Mouse (Mus musculus): Measurements from ENCODE around the gene Patj. TPM values are rescaled to one million over a fixed set of nuclear protein-coding genes. Genes with fewer than 3 reads are reported as not detected.

The Patj gene
- total and polyA plus RNA-seq, 3 experiments = 0.19 to 0.46 TPM; not detected in 1

GRCm38 (mm10) chr4:98465886-98466285, 70.3 kb downstream of the Patj start:
- H3K9me3 ChIP-seq (replicated peaks; ENCODE audit: insufficient read depth, low read length) = no peaks in the 10 kb centered on the region
- H3K4me3 ChIP-seq (ENCODE audit: control insufficient read depth in 1 of 2, insufficient read depth in 1 of 2, low read depth in 2 of 2, low read length in 2 of 2) = no peak overlapping the region
- H3K9ac ChIP-seq (ENCODE audit: control insufficient read depth, low read depth, low read length, poor library complexity, severe bottlenecking) = no peak overlapping the region
- no peak overlapping the region for H3K27ac ChIP-seq (ENCODE audit: control insufficient read depth, low read depth, low read length)
- H3K36me3 ChIP-seq (ENCODE audit: control insufficient read depth in 1 of 2, insufficient read depth in 2 of 2, low read length in 2 of 2) = no peaks in the 10 kb centered on the region
- H3K4me1 ChIP-seq (ENCODE audit: control insufficient read depth in 1 of 2, insufficient read depth in 2 of 2, low read length in 2 of 2) = no peaks in the 10 kb centered on the region; a peak in 2 of 4 replicates
- H3K79me2 ChIP-seq (ENCODE audit: control insufficient read depth, insufficient read depth, low read length, poor library complexity) = no peaks in the 10 kb centered on the region
- DNase-seq (ENCODE audit: low read depth, low spot score) = peak; percentile 51
- H3K27me3 ChIP-seq (ENCODE audit: control insufficient read depth in 1 of 2, insufficient read depth in 2 of 2, low read length in 2 of 2) = no peaks in the 10 kb centered on the region; a peak in 1 of 4 replicates
- TF ChIP-seq GATA1 (IDR thresholded peaks at IDR 0.05; ENCODE audit: low read depth, low read length) (0 out of 2 replicates have a peak, but pooled peaks have one; percentile 12), ZNF384 (IDR thresholded peaks at IDR 0.05; ENCODE audit: low read depth, low read length) (no peak), MYC (IDR thresholded peaks at IDR 0.05; ENCODE audit: low read depth, low read length) (no peak)

DNA sequence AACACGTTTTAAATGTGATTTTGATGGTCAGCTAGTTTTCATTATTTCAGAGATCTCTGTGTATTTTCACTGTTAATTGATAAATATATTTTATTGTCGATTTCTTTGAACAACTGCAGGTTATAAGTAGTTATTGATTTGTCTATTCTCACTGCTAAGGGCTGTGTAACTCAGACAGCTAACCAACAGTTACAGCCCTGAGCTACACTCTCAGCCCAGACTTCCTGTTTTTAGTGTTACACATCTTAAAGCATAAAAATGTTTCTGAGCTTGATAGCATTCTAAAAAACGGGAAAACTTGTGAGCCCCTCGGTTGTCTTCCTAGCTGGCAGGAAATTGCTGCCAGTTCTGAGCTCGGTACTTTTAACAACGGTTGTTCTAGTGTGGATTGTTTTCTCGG, 75.8 kb downstream of the Patj start:
- no peak overlapping the region for H3K27ac ChIP-seq (ENCODE audit: control insufficient read depth, low read depth, low read length)
- H3K79me2 ChIP-seq (ENCODE audit: control insufficient read depth, insufficient read depth, low read length, poor library complexity) = no peaks in the 10 kb centered on the region
- no peak overlapping the region for H3K9ac ChIP-seq (ENCODE audit: control insufficient read depth, low read depth, low read length, poor library complexity, severe bottlenecking)
- no peaks in the 10 kb centered on the region for H3K4me1 ChIP-seq (ENCODE audit: control insufficient read depth in 1 of 2, insufficient read depth in 2 of 2, low read length in 2 of 2)
- no peak overlapping the region for H3K4me3 ChIP-seq (ENCODE audit: control insufficient read depth in 1 of 2, insufficient read depth in 1 of 2, low read depth in 2 of 2, low read length in 2 of 2)
- DNase-seq (ENCODE audit: low read depth, low spot score) = no peak
- peaks cover 0 to 2% of the 10 kb centered on the region in 2 experiments; a peak in 2 of 4 replicates for H3K27me3 ChIP-seq (ENCODE audit: control insufficient read depth in 1 of 2, insufficient read depth in 2 of 2, low read length in 2 of 2)
- no peaks in the 10 kb centered on the region for H3K36me3 ChIP-seq (ENCODE audit: control insufficient read depth in 1 of 2, insufficient read depth in 2 of 2, low read length in 2 of 2)
- TF ChIP-seq ZMIZ1 (IDR thresholded peaks at IDR 0.05; ENCODE audit: low read depth, low read length) = no peak
- TF ChIP-seq MEF2A (IDR thresholded peaks at IDR 0.05; ENCODE audit: extremely low read depth, insufficient replicate concordance, low read depth, low read length, poor library complexity, severe bottlenecking) = no peak
- no peak for TF ChIP-seq KAT2A (conservative IDR thresholded peaks at IDR 0.05; ENCODE audit: low read depth, low read length)
- TF ChIP-seq TCF12 (IDR thresholded peaks at IDR 0.05; ENCODE audit: low read depth, low read length) = no peak
- no peak for TF ChIP-seq GABPA (IDR thresholded peaks at IDR 0.05; ENCODE audit: low read depth, low read length)
- TF ChIP-seq ZKSCAN1 (IDR thresholded peaks at IDR 0.05; ENCODE audit: low read depth, low read length) = no peak
- TF ChIP-seq RCOR1 (IDR thresholded peaks at IDR 0.05; ENCODE audit: low read depth, low read length) = no peak
- no peak for TF ChIP-seq TAL1 (IDR thresholded peaks at IDR 0.05; ENCODE audit: low read length)
- TF ChIP-seq CHD1 (IDR thresholded peaks at IDR 0.05; ENCODE audit: low read depth, low read length) = no peak
- no peak for TF ChIP-seq POLR2AphosphoS5 (IDR thresholded peaks at IDR 0.05; ENCODE audit: borderline replicate concordance, low read depth, low read length)
- no peak for TF ChIP-seq MYC (IDR thresholded peaks at IDR 0.05; ENCODE audit: low read depth, low read length)
- TF ChIP-seq JUND (IDR thresholded peaks at IDR 0.05; ENCODE audit: low read depth, low read length) = no peak
- no peak for TF ChIP-seq NRF1 (IDR thresholded peaks at IDR 0.05; ENCODE audit: insufficient read depth, low read depth, low read length, poor library complexity, severe bottlenecking)
- TF ChIP-seq CTCF (IDR thresholded peaks at IDR 0.05 in 2 of 3, conservative IDR thresholded peaks at IDR 0.05 in 1 of 3; ENCODE audit: control insufficient read depth in 1 of 3, insufficient read depth in 1 of 3, low read depth in 2 of 3, low read length in 3 of 3, poor library complexity in 1 of 3, severe bottlenecking in 1 of 3) = no peak
- TF ChIP-seq UBTF (IDR thresholded peaks at IDR 0.05; ENCODE audit: borderline replicate concordance, insufficient read depth, low read depth, low read length) = no peak
- no peak for TF ChIP-seq BHLHE40 (IDR thresholded peaks at IDR 0.05; ENCODE audit: borderline replicate concordance, low read depth, low read length)
- TF ChIP-seq TBP (IDR thresholded peaks at IDR 0.05; ENCODE audit: low read depth, low read length) = no peak
- no peak for TF ChIP-seq ELF1 (IDR thresholded peaks at IDR 0.05; ENCODE audit: low read depth, low read length)
- H3K9me3 ChIP-seq (replicated peaks; ENCODE audit: insufficient read depth, low read length) = no peaks in the 10 kb centered on the region
